Mouse (Mus musculus): Measurements from ENCODE around the gene Tns1.
"Not testable (repeated sequence)": the region's sequence is repeated elsewhere in the genome, so short reads cannot be mapped to it uniquely, and the experiment has no call there.

Tns1 gene

GRCm38 (mm10) chr1:73902171-73902991 lies 221.9 kb downstream of the Tns1 start:
- in situ Hi-C loops (cut with MboI; ENCODE audit: low pct_unique_long_range_greater_than_20kb in 1 of 2, low sequenced_read_pairs in 2 of 2, unreplicated experiment in 1 of 2) = loop anchor here (5.0 to 10.0 kb wide), 5 partner anchors 85 to 292 kb away; partner anchors contain the start of genes Cxcr1 (in 1 of the 2) and Rufy4 (in 1 of the 2)

- in situ Hi-C loops (cut with MboI; ENCODE audit: low pct_unique_long_range_greater_than_20kb in 1 of 2, low sequenced_read_pairs in 2 of 2, unreplicated experiment in 1 of 2) = loop anchor here (5.0 to 10.0 kb wide), 5 partner anchors 86 to 293 kb away; partner anchors contain the start of genes Cxcr1 (in 1 of the 2) and Rufy4 (in 1 of the 2)
Measured at GRCm38 (mm10) chr1:73901496-73901899, 222.8 kb downstream of the Tns1 start.

GRCm38 (mm10) chr1:73895451-73895850 lies 228.8 kb downstream of the Tns1 start:
- in situ Hi-C loops (cut with MboI; ENCODE audit: low pct_unique_long_range_greater_than_20kb in 1 of 2, low sequenced_read_pairs in 2 of 2, unreplicated experiment in 1 of 2) = not testable (repeated sequence)

GRCm38 (mm10) chr1:73880731-73881130 lies 243.5 kb downstream of the Tns1 start:
- in situ Hi-C loops (cut with MboI; ENCODE audit: low pct_unique_long_range_greater_than_20kb in 1 of 2, low sequenced_read_pairs in 2 of 2, unreplicated experiment in 1 of 2) = no loop called here

- in situ Hi-C loops (cut with MboI; ENCODE audit: low pct_unique_long_range_greater_than_20kb in 1 of 2, low sequenced_read_pairs in 2 of 2, unreplicated experiment in 1 of 2) = no loop called here
Measured at GRCm38 (mm10) chr1:73875676-73876218, 248.5 kb downstream of the Tns1 start.

- in situ Hi-C loops (cut with MboI; ENCODE audit: low pct_unique_long_range_greater_than_20kb in 1 of 2, low sequenced_read_pairs in 2 of 2, unreplicated experiment in 1 of 2) = no loop called here
Measured at GRCm38 (mm10) chr1:73864314-73864713, 259.9 kb downstream of the Tns1 start.

- in situ Hi-C loops (cut with MboI; ENCODE audit: low pct_unique_long_range_greater_than_20kb in 1 of 2, low sequenced_read_pairs in 2 of 2, unreplicated experiment in 1 of 2) = no loop called here
Measured at GRCm38 (mm10) chr1:73863074-73863431, 261.2 kb downstream of the Tns1 start.

- in situ Hi-C loops (cut with MboI; ENCODE audit: low pct_unique_long_range_greater_than_20kb in 1 of 2, low sequenced_read_pairs in 2 of 2, unreplicated experiment in 1 of 2) = no loop called here
Measured at GRCm38 (mm10) chr1:73862323-73863073, 261.8 kb downstream of the Tns1 start.

- in situ Hi-C loops (cut with MboI; ENCODE audit: low pct_unique_long_range_greater_than_20kb in 1 of 2, low sequenced_read_pairs in 2 of 2, unreplicated experiment in 1 of 2) = no loop called here
Measured at GRCm38 (mm10) chr1:73860421-73860820, 263.8 kb downstream of the Tns1 start.

Data from mouse embryonic stem cell (cell line).